Mouse (Mus musculus): ENCODE measurements around the gene Etnppl.

The Etnppl gene

GRCm38 (mm10) chr3:130677671-130678460, 60.6 kb downstream of the Etnppl start:
- DNase-seq (ENCODE audit: low read depth, low spot score) = no peak

- no peak for DNase-seq (ENCODE audit: low read depth, low spot score)
Observed at GRCm38 (mm10) chr3:130681226-130681625, 64.0 kb downstream of the Etnppl start.

- DNase-seq (ENCODE audit: low read depth, low spot score) = no peak
Observed at GRCm38 (mm10) chr3:130682183-130682582, 64.9 kb downstream of the Etnppl start.

GRCm38 (mm10) chr3:130683836-130684235, 66.6 kb downstream of the Etnppl start:
- no peak for DNase-seq (ENCODE audit: low read depth, low spot score)

GRCm38 (mm10) chr3:130684276-130685013, 67.2 kb downstream of the Etnppl start:
- no peak for DNase-seq (ENCODE audit: low read depth, low spot score)

- DNase-seq (ENCODE audit: low read depth, low spot score) = no peak
Observed at GRCm38 (mm10) chr3:130685014-130685366, 67.7 kb downstream of the Etnppl start.

GRCm38 (mm10) chr3:130687051-130687450, 69.8 kb downstream of the Etnppl start:
- no peak for DNase-seq (ENCODE audit: low read depth, low spot score)
